21 mouse cellular contexts compared by ENCODE assay signal in genomic region chr5:99737937-99738727, GRCm38 (mm10). TPM values are rescaled to one million over a fixed set of nuclear protein-coding genes. Genes with fewer than 3 reads are reported as not detected.
A peak's percentile ranks its signal among the peaks of the same experiment; 100 is the strongest.
DNase-seq lines count a peak whose midpoint lies in the region; ATAC-seq and TF ChIP-seq lines count a peak whose summit lies in the region.
"Had no signal": no experiment of that assay in that cellular context is flagged by ENCODE, and none has a peak within 500 bp of the region (broad histone marks: within the 10 kb centered on the region; RNA-seq: fewer than 3 reads in every experiment).

No protein-coding gene starts in this region.

- no peak overlapping the region for H3K4me2 ChIP-seq in forebrain, embryonic 14.5 days (ENCODE audit: low read length)
- no peak overlapping the region for H3K4me2 ChIP-seq in midbrain, embryonic 12.5 days (replicated peaks)
- H3K4me2 ChIP-seq in midbrain, postnatal 0 days (ENCODE audit: low read depth, low read length, poor library complexity, severe bottlenecking): no peak overlapping the region
- H3K4me2 ChIP-seq in neural tube, embryonic 14.5 days (ENCODE audit: low read depth, low read length): no peak overlapping the region
- H3K4me2 ChIP-seq: forebrain, embryonic 15.5 days; heart, embryonic 11.5 days; limb, embryonic 13.5 days; liver, embryonic 13.5 days; lung, embryonic 14.5 days; stomach, embryonic 15.5 days had no signal

- TF ChIP-seq CTCF in midbrain, postnatal 0 days (IDR thresholded peaks at IDR 0.05): no peak

- no peaks in the 10 kb centered on the region for H3K9me3 ChIP-seq in forebrain, embryonic 10.5 days
- H3K9me3 ChIP-seq in forebrain, embryonic 14.5 days (replicated peaks; ENCODE audit: control insufficient read depth, low read length): no peaks in the 10 kb centered on the region
- H3K9me3 ChIP-seq in midbrain, embryonic 12.5 days: no peaks in the 10 kb centered on the region
- H3K9me3 ChIP-seq in midbrain, postnatal 0 days (ENCODE audit: low read length): no peaks in the 10 kb centered on the region
- no peaks in the 10 kb centered on the region for H3K9me3 ChIP-seq in limb, embryonic 10.5 days (replicated peaks)
- no peaks in the 10 kb centered on the region for H3K9me3 ChIP-seq in neural tube, embryonic 14.5 days (ENCODE audit: control insufficient read depth, low read length)
- H3K9me3 ChIP-seq: forebrain, embryonic 15.5 days; limb, embryonic 13.5 days; liver, embryonic 13.5 days; stomach, embryonic 15.5 days had no signal

- no peak overlapping the region for H3K4me3 ChIP-seq in forebrain, embryonic 10.5 days
- H3K4me3 ChIP-seq in forebrain, embryonic 14.5 days (ENCODE audit: low read depth, low read length): no peak overlapping the region
- no peak overlapping the region for H3K4me3 ChIP-seq in midbrain, embryonic 12.5 days
- no peak overlapping the region for H3K4me3 ChIP-seq in midbrain, postnatal 0 days (ENCODE audit: low read depth, low read length)
- no peak overlapping the region for H3K4me3 ChIP-seq in limb, embryonic 10.5 days
- H3K4me3 ChIP-seq in neural tube, embryonic 14.5 days (ENCODE audit: low read depth, low read length): no peak overlapping the region
- H3K4me3 ChIP-seq: forebrain, embryonic 15.5 days; limb, embryonic 13.5 days; liver, embryonic 13.5 days; stomach, embryonic 15.5 days had no signal

- H3K27ac ChIP-seq in forebrain, embryonic 10.5 days: peak overlapping the region; percentile 65
- H3K27ac ChIP-seq in forebrain, embryonic 14.5 days (ENCODE audit: low read depth, low read length): no peak overlapping the region
- peak overlapping the region; percentile 20; the same call in 1 of the 2 replicates for H3K27ac ChIP-seq in midbrain, embryonic 12.5 days (replicated peaks)
- H3K27ac ChIP-seq in midbrain, postnatal 0 days (ENCODE audit: low read depth, low read length): no peak overlapping the region
- 0 out of 2 replicates have a peak overlapping the region, but pooled peaks have one; percentile 40 for H3K27ac ChIP-seq in limb, embryonic 10.5 days
- H3K27ac ChIP-seq in neural tube, embryonic 14.5 days (ENCODE audit: low read depth, low read length): no peak overlapping the region
- H3K27ac ChIP-seq: forebrain, embryonic 15.5 days; limb, embryonic 13.5 days; liver, embryonic 13.5 days; stomach, embryonic 15.5 days had no signal

- H3K27me3 ChIP-seq in forebrain, embryonic 10.5 days (ENCODE audit: poor library complexity, severe bottlenecking): peaks cover 20% of the 10 kb centered on the region
- H3K27me3 ChIP-seq in forebrain, embryonic 14.5 days (replicated peaks; ENCODE audit: control insufficient read depth, insufficient read depth, low read length): no peaks in the 10 kb centered on the region
- H3K27me3 ChIP-seq in midbrain, embryonic 12.5 days: peaks cover 17% of the 10 kb centered on the region
- no peaks in the 10 kb centered on the region for H3K27me3 ChIP-seq in midbrain, postnatal 0 days (ENCODE audit: insufficient read depth, low read length)
- peaks cover 6% of the 10 kb centered on the region; the same call in 1 of the 2 replicates for H3K27me3 ChIP-seq in limb, embryonic 10.5 days (ENCODE audit: low read depth, poor library complexity, severe bottlenecking)
- no peaks in the 10 kb centered on the region for H3K27me3 ChIP-seq in neural tube, embryonic 14.5 days (ENCODE audit: control insufficient read depth, insufficient read depth, low read length)
- H3K27me3 ChIP-seq: forebrain, embryonic 15.5 days; liver, embryonic 13.5 days; stomach, embryonic 15.5 days had no signal

- WGBS in forebrain, embryonic 10.5 days: 10% methylated on average over 10 of the region's 10 CpGs
- WGBS in forebrain, embryonic 14.5 days: 7% methylated on average over 10 of the region's 10 CpGs
- WGBS in midbrain, embryonic 12.5 days: 12% methylated on average over 10 of the region's 10 CpGs
- 29% methylated on average over 10 of the region's 10 CpGs for WGBS in midbrain, postnatal 0 days
- 34% methylated on average over 10 of the region's 10 CpGs for WGBS in limb, embryonic 10.5 days
- WGBS in neural tube, embryonic 14.5 days: 16% methylated on average over 10 of the region's 10 CpGs

- no peaks in the 10 kb centered on the region for H3K36me3 ChIP-seq in forebrain, embryonic 10.5 days (replicated peaks)
- H3K36me3 ChIP-seq in forebrain, embryonic 14.5 days (ENCODE audit: control insufficient read depth, insufficient read depth, low read length): no peaks in the 10 kb centered on the region
- no peaks in the 10 kb centered on the region for H3K36me3 ChIP-seq in midbrain, embryonic 12.5 days
- H3K36me3 ChIP-seq in midbrain, postnatal 0 days (ENCODE audit: insufficient read depth, low read length): no peaks in the 10 kb centered on the region
- H3K36me3 ChIP-seq in limb, embryonic 10.5 days: no peaks in the 10 kb centered on the region
- no peaks in the 10 kb centered on the region for H3K36me3 ChIP-seq in neural tube, embryonic 14.5 days (ENCODE audit: control insufficient read depth, insufficient read depth, low read length)
- H3K36me3 ChIP-seq: forebrain, embryonic 15.5 days; limb, embryonic 13.5 days; liver, embryonic 13.5 days; stomach, embryonic 15.5 days had no signal

- H3K9ac ChIP-seq in forebrain, embryonic 14.5 days (ENCODE audit: low read length): no peak overlapping the region
- H3K9ac ChIP-seq in midbrain, embryonic 12.5 days (replicated peaks): no peak overlapping the region
- no peak overlapping the region for H3K9ac ChIP-seq in midbrain, postnatal 0 days (replicated peaks; ENCODE audit: low read length, poor library complexity, severe bottlenecking)
- H3K9ac ChIP-seq in neural tube, embryonic 14.5 days (replicated peaks; ENCODE audit: low read depth, low read length): no peak overlapping the region
- H3K9ac ChIP-seq: forebrain, embryonic 15.5 days; limb, embryonic 13.5 days; liver, embryonic 13.5 days; lung, embryonic 14.5 days; stomach, embryonic 15.5 days had no signal

- ATAC-seq in forebrain, embryonic 14.5 days: no peak
- peak; percentile 54; the same call in 1 of the 2 replicates for ATAC-seq in midbrain, embryonic 12.5 days (ENCODE audit: low FRiP score, low read depth)
- ATAC-seq in midbrain, postnatal 0 days (ENCODE audit: low FRiP score): no peak
- peak; percentile 12; the same call in 1 of the 2 replicates for ATAC-seq in neural tube, embryonic 14.5 days (ENCODE audit: low read depth)
- no peak for ATAC-seq in megakaryocyte, adult 5-6 weeks (ENCODE audit: poor library complexity, severe bottlenecking)
- ATAC-seq: forebrain, embryonic 15.5 days had no signal

- H3K4me1 ChIP-seq in forebrain, embryonic 10.5 days: peaks cover 40% of the 10 kb centered on the region
- H3K4me1 ChIP-seq in forebrain, embryonic 14.5 days (ENCODE audit: control insufficient read depth, insufficient read depth, low read length): peaks cover 12% of the 10 kb centered on the region
- H3K4me1 ChIP-seq in midbrain, embryonic 12.5 days: peaks cover 27% of the 10 kb centered on the region
- H3K4me1 ChIP-seq in midbrain, postnatal 0 days (ENCODE audit: insufficient read depth, low read length): no peaks in the 10 kb centered on the region
- H3K4me1 ChIP-seq in limb, embryonic 10.5 days: peaks cover 47% of the 10 kb centered on the region
- H3K4me1 ChIP-seq in neural tube, embryonic 14.5 days (ENCODE audit: control insufficient read depth, insufficient read depth, low read length): peaks cover 15% of the 10 kb centered on the region; the same call in 1 of the 2 replicates
- H3K4me1 ChIP-seq: liver, embryonic 13.5 days; stomach, embryonic 15.5 days had no signal

- no peak for DNase-seq in forebrain, embryonic 10.5 days (ENCODE audit: extremely low spot score, low spot score)
- DNase-seq in forebrain, embryonic 14.5 days (ENCODE audit: low spot score): no peak
- no peak for DNase-seq in midbrain, postnatal 0 days (ENCODE audit: low spot score)
- no peak for DNase-seq in limb, embryonic 10.5 days (ENCODE audit: low spot score)
- DNase-seq in thymus, postnatal 0 days (ENCODE audit: low spot score): no peak
- DNase-seq: adrenal gland, postnatal 36 days; cerebellum, adult 2 months; heart, postnatal 10 days; kidney, adult 11 months; liver, embryonic 13.5 days; lung, embryonic 14.5 days; lung, postnatal 36 days; thymus, adult 2 months had no signal

RNA-seq across cellular contexts. Expression of gene Rasgef1b, which starts 9.3 kb away (rescaled TPM):
- polyA plus RNA-seq in forebrain, embryonic 10.5 days (2016; fragmentation: Nextera tagmentation; extraction: Ambion mirVana): 8.4 and 9.5 TPM in 2 replicates
- polyA plus RNA-seq in forebrain, embryonic 14.5 days (2014; fragmentation: Nextera tagmentation; extraction: Ambion mirVana): 97.5 and 105 TPM in 2 replicates
- polyA plus RNA-seq in midbrain, embryonic 12.5 days (2016; fragmentation: Nextera tagmentation; extraction: Ambion mirVana): 41.9 and 46.6 TPM in 2 replicates
- 43.4 and 44.6 TPM in 2 replicates for total RNA-seq in midbrain, postnatal 0 days (2014; rRNA removed)
- polyA plus RNA-seq in midbrain, postnatal 0 days (2015; fragmentation: Nextera tagmentation; extraction: Ambion mirVana): 30.3 and 36.0 TPM in 2 replicates
- 20.6 and 32.5 TPM in 2 replicates for polyA plus RNA-seq in limb, embryonic 10.5 days (2016; fragmentation: Nextera tagmentation; extraction: Ambion mirVana)
- polyA plus RNA-seq in neural tube, embryonic 14.5 days (2014; fragmentation: Nextera tagmentation; extraction: Ambion mirVana): 83.7 and 86.2 TPM in 2 replicates
- 12.0 TPM in 2 replicates for polyA plus RNA-seq in thymus, postnatal 0 days (2015; fragmentation: Nextera tagmentation; extraction: Ambion mirVana)
- total RNA-seq in megakaryocyte, adult 5-6 weeks (2015): 0.68 and 0.85 TPM in 2 replicates
- 0.81 and 1.2 TPM in 2 replicates for total RNA-seq in megakaryocyte, adult 5-6 weeks (2017)
- total RNA-seq: MEL had no signal

Comparison
In these comparisons a context has a peak if more than half of its experiments do, and no peak if none do; other contexts are left out.
1. H3K27ac ChIP-seq: peak in forebrain, embryonic 10.5 days (single experiment), midbrain, embryonic 12.5 days (single experiment) and limb, embryonic 10.5 days (single experiment); none in forebrain, embryonic 14.5 days (single experiment), midbrain, postnatal 0 days (single experiment) and neural tube, embryonic 14.5 days (single experiment).
2. ATAC-seq: peak in midbrain, embryonic 12.5 days (single experiment) and neural tube, embryonic 14.5 days (single experiment); none in forebrain, embryonic 14.5 days (single experiment), midbrain, postnatal 0 days (single experiment) and megakaryocyte, adult 5-6 weeks (single experiment).